Mouse (Mus musculus): Measurements from ENCODE around the gene Robo4. TPM values are rescaled to one million over a fixed set of nuclear protein-coding genes. Genes with fewer than 3 reads are reported as not detected.

The Robo4 gene
- 0.65 and 1.8 TPM in 2 replicates for polyA plus RNA-seq (2021; fragmentation: Nextera tagmentation)
- long read RNA-seq, experiment 1, full-length matches to known transcripts = 2 of 3 reads
- long read RNA-seq, experiment 1, partial matches to known transcripts = 0 of 3 reads
- long read RNA-seq, experiment 1, other reads (novel, unspliced or antisense) = 1 of 3 reads
- long read RNA-seq, experiment 2 = 0 reads

GRCm38 (mm10) chr9:37401802-37402201 is at the start of gene Robo4:
TSS of gene Robo4 (plus strand) at chr9:37401897.

GRCm38 (mm10) chr9:37367301-37368080 is 34.2 kb upstream of the Robo4 start, which contains the start of gene Hepacam:
TSS of gene Hepacam (plus strand) at chr9:37367351.

DNA sequence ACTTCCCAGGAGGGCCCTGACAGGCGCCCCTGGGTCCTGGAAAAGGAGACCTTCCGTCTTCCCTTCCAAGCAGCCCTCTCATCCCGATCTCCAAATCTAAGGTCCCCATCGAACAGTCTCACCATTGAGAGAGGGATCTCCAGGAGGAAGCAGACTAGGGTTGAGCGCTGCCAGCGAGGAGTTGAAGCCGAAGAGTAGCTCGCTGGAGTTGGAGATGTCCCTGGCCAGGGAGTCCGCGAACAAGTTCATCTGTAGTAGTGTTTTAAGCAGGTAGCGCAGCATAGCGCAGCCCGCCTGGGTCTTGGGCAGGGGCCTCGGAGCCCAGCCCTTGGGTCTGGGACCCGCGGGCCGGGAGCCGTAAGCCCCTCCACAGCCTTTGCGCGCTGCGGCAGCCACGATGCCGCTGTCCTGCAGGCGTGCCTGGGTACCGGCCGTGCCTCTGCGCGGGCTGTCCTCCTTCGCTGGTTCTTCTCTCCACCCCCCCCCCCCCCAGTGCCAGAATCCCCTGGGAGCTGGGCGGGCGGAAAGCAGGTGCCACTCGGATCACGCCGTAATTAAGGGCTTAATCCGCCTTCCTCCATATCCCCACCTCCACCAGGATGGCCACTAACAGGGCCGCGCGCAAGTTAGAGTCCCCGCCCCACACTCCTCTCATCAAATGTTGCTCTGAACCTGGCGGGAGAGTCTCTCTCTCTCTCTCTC is 31.2 kb downstream of the Robo4 start, which contains the start of gene Robo3:
Robo3 (minus strand) TSS at position 527 of the 702 bp plus-strand sequence.

Other genes with a start within 250 kb of the Robo4 start
- 15.2 and 17.4 TPM in 2 replicates for gene Tmem218, start 193.7 kb upstream of the Robo4 start, polyA plus RNA-seq (2021; fragmentation: Nextera tagmentation)
- gene Slc37a2, start 146.2 kb upstream of the Robo4 start, polyA plus RNA-seq (2021; fragmentation: Nextera tagmentation) = 1.3 and 1.5 TPM in 2 replicates
- gene Ccdc15, start 53.5 kb upstream of the Robo4 start, polyA plus RNA-seq (2021; fragmentation: Nextera tagmentation) = 1.1 and 1.4 TPM in 2 replicates
- gene Hepacam, start 34.5 kb upstream of the Robo4 start, polyA plus RNA-seq (2021; fragmentation: Nextera tagmentation) = 50.7 and 55.6 TPM in 2 replicates
- gene Robo3, start 31.3 kb downstream of the Robo4 start, polyA plus RNA-seq (2021; fragmentation: Nextera tagmentation) = 0.86 and 1.0 TPM in 2 replicates
- gene Msantd2, start 87.4 kb downstream of the Robo4 start, polyA plus RNA-seq (2021; fragmentation: Nextera tagmentation) = 3.1 and 4.4 TPM in 2 replicates
- gene Esam, start 126.2 kb downstream of the Robo4 start, polyA plus RNA-seq (2021; fragmentation: Nextera tagmentation) = 19.0 and 20.7 TPM in 2 replicates
- gene Vsig2, start 137.4 kb downstream of the Robo4 start, polyA plus RNA-seq (2021; fragmentation: Nextera tagmentation) = 3.4 and 4.1 TPM in 2 replicates
- 196 and 564 TPM in 2 replicates for gene Nrgn, start 151.0 kb downstream of the Robo4 start, polyA plus RNA-seq (2021; fragmentation: Nextera tagmentation)
- 14.4 and 16.3 TPM in 2 replicates for gene Siae, start 153.8 kb downstream of the Robo4 start, polyA plus RNA-seq (2021; fragmentation: Nextera tagmentation)
- 6.6 and 7.7 TPM in 2 replicates for gene Spa17, start 211.8 kb downstream of the Robo4 start, polyA plus RNA-seq (2021; fragmentation: Nextera tagmentation)